Mouse (Mus musculus) limb, embryonic 10.5 days (tissue): ENCODE results near the gene Fam126a. TPM values are rescaled to one million over a fixed set of nuclear protein-coding genes. Genes with fewer than 3 reads are reported as not detected.

Experiments
- DNase-seq: peaks from one replicate; pipeline ENCODE4 v3.0.0-alpha.2; 2017; ENCODE audit warnings: low spot score
- H3K27ac ChIP-seq: fragments of 300-500 bp; sonication (generic); 2 replicates; pipeline ENCODE4 v1.5.1; 2016; ENCODE audit warnings: mild to moderate bottlenecking
- H3K27me3 ChIP-seq: fragments of 300-500 bp; sonication (generic); 2 replicates; pipeline ENCODE4 v1.6.1; 2016; ENCODE audit warnings: low read depth, mild to moderate bottlenecking; ENCODE audit not compliant: poor library complexity, severe bottlenecking
- H3K36me3 ChIP-seq: fragments of 300-500 bp; sonication (generic); 2 replicates; pipeline ENCODE4 v1.6.1; 2016; ENCODE audit warnings: mild to moderate bottlenecking, moderate library complexity
- H3K4me1 ChIP-seq: fragments of 300-500 bp; sonication (generic); 2 replicates; pipeline ENCODE4 v1.6.1; 2016
- H3K4me3 ChIP-seq: fragments of 300-500 bp; sonication (generic); 2 replicates; pipeline ENCODE4 v1.5.1; 2016; ENCODE audit warnings: mild to moderate bottlenecking, moderate library complexity
- H3K9me3 ChIP-seq: fragments of 300-500 bp; sonication (generic); replicated peaks from 2 replicates; pipeline ENCODE4 v1.6.1; 2016; ENCODE audit warnings: mild to moderate bottlenecking
- WGBS: fragments of 180-500 bp; shearing (Covaris S2); methylation state at CpG from one replicate; pipeline ENCODE4 v1.1.7; 2016; 5-methylcytosine and 5-hydroxymethylcytosine counted together
- polyA plus RNA-seq: library from polyadenylated mRNA; unstranded; fragments of >200 nt; fragmentation: Nextera tagmentation; extraction: Ambion mirVana; gene quantifications from 2 replicates; pipeline ENCODE4 v1.2.1, GENCODE M21; 2016

Fam126a gene
- polyA plus RNA-seq, 1 experiment from 2014 or later: 23.3 TPM

- Histone ChIP-seq H3K4me1 (no peaks in the 10 kb centered on the region), H3K27me3 (no peaks in the 10 kb centered on the region), H3K9me3 (no peaks in the 10 kb centered on the region), H3K4me3 (no peak overlapping the region), H3K36me3 (no peaks in the 10 kb centered on the region), H3K27ac (no peak overlapping the region)
- no peak for DNase-seq
- 87% methylated on average over 10 of the region's 10 CpGs for WGBS
These were observed 65.8 kb downstream of the Fam126a start for GRCm38 (mm10) chr5:23964599-23965165.

- WGBS: 91% methylated on average over 5 of the region's 5 CpGs
- no peaks in the 10 kb centered on the region for H3K9me3 ChIP-seq
- no peaks in the 10 kb centered on the region for H3K27me3 ChIP-seq
- no peaks in the 10 kb centered on the region for H3K4me1 ChIP-seq
- DNase-seq: no peak
- no peaks in the 10 kb centered on the region for H3K36me3 ChIP-seq
- H3K27ac ChIP-seq: no peak overlapping the region
- no peak overlapping the region for H3K4me3 ChIP-seq
These were observed 77.4 kb downstream of the Fam126a start for GRCm38 (mm10) chr5:23953047-23953446.

GRCm38 (mm10) chr5:23948071-23948470, 82.4 kb downstream of the Fam126a start:
- no peak overlapping the region for H3K4me3 ChIP-seq
- no peaks in the 10 kb centered on the region for H3K9me3 ChIP-seq
- H3K27ac ChIP-seq: no peak overlapping the region
- no peaks in the 10 kb centered on the region for H3K4me1 ChIP-seq
- 55% methylated on average over 3 of the region's 3 CpGs for WGBS
- DNase-seq: no peak
- no peaks in the 10 kb centered on the region for H3K36me3 ChIP-seq
- no peaks in the 10 kb centered on the region for H3K27me3 ChIP-seq

GRCm38 (mm10) chr5:23945056-23945455, 85.4 kb downstream of the Fam126a start:
- Histone ChIP-seq H3K4me1 (no peaks in the 10 kb centered on the region), H3K36me3 (no peaks in the 10 kb centered on the region), H3K27me3 (no peaks in the 10 kb centered on the region), H3K27ac (no peak overlapping the region), H3K9me3 (no peaks in the 10 kb centered on the region), H3K4me3 (no peak overlapping the region)
- no peak for DNase-seq
- WGBS: 2% methylated on average over 1 of the region's 1 CpGs

- Histone ChIP-seq H3K27me3 (no peaks in the 10 kb centered on the region), H3K4me3 (no peak overlapping the region), H3K4me1 (no peaks in the 10 kb centered on the region), H3K36me3 (no peaks in the 10 kb centered on the region), H3K9me3 (no peaks in the 10 kb centered on the region), H3K27ac (no peak overlapping the region)
- DNase-seq: no peak
- WGBS: 93% methylated on average over 2 of the region's 2 CpGs
These were observed 87.0 kb downstream of the Fam126a start for GRCm38 (mm10) chr5:23943534-23943933.

GRCm38 (mm10) chr5:23923481-23924165, 106.9 kb downstream of the Fam126a start:
- Histone ChIP-seq H3K27ac (no peak overlapping the region), H3K27me3 (no peaks in the 10 kb centered on the region), H3K4me1 (peaks cover 9% of the 10 kb centered on the region), H3K36me3 (no peaks in the 10 kb centered on the region), H3K9me3 (no peaks in the 10 kb centered on the region), H3K4me3 (no peak overlapping the region)
- no peak for DNase-seq
- WGBS: 87% methylated on average over 12 of the region's 12 CpGs

- Histone ChIP-seq H3K27me3 (no peaks in the 10 kb centered on the region), H3K36me3 (no peaks in the 10 kb centered on the region), H3K4me1 (peaks cover 9% of the 10 kb centered on the region), H3K4me3 (no peak overlapping the region), H3K27ac (no peak overlapping the region), H3K9me3 (no peaks in the 10 kb centered on the region)
- DNase-seq: no peak
- WGBS: 83% methylated on average over 12 of the region's 12 CpGs
These were observed 107.8 kb downstream of the Fam126a start for GRCm38 (mm10) chr5:23922516-23923291.

- H3K9me3 ChIP-seq: no peaks in the 10 kb centered on the region
- WGBS: 93% methylated on average over 1 of the region's 1 CpGs
- no peaks in the 10 kb centered on the region for H3K27me3 ChIP-seq
- H3K4me1 ChIP-seq: peaks cover 9% of the 10 kb centered on the region
- H3K27ac ChIP-seq: no peak overlapping the region
- no peak for DNase-seq
- no peak overlapping the region for H3K4me3 ChIP-seq
- H3K36me3 ChIP-seq: no peaks in the 10 kb centered on the region
These were observed 109.2 kb downstream of the Fam126a start for GRCm38 (mm10) chr5:23921316-23921715.

- H3K27me3 ChIP-seq: no peaks in the 10 kb centered on the region
- H3K36me3 ChIP-seq: no peaks in the 10 kb centered on the region
- no peak overlapping the region for H3K4me3 ChIP-seq
- DNase-seq: no peak
- WGBS: 74% methylated on average over 7 of the region's 7 CpGs
- H3K9me3 ChIP-seq: no peaks in the 10 kb centered on the region
- no peak overlapping the region for H3K27ac ChIP-seq
- peaks cover 9% of the 10 kb centered on the region for H3K4me1 ChIP-seq
These were observed 110.4 kb downstream of the Fam126a start for GRCm38 (mm10) chr5:23919892-23920731.

- H3K27ac ChIP-seq: no peak overlapping the region
- no peak overlapping the region for H3K4me3 ChIP-seq
- peaks cover 9% of the 10 kb centered on the region for H3K4me1 ChIP-seq
- H3K9me3 ChIP-seq: no peaks in the 10 kb centered on the region
- H3K27me3 ChIP-seq: no peaks in the 10 kb centered on the region
- DNase-seq: no peak
- WGBS: 86% methylated on average over 1 of the region's 1 CpGs
- H3K36me3 ChIP-seq: no peaks in the 10 kb centered on the region
These were observed 113.2 kb downstream of the Fam126a start for GRCm38 (mm10) chr5:23917301-23917700.

GRCm38 (mm10) chr5:23911556-23911955, 118.9 kb downstream of the Fam126a start:
- 0 out of 2 replicates have a peak, but pooled peaks cover 2% of the 10 kb centered on the region for H3K9me3 ChIP-seq
- H3K4me1 ChIP-seq: peaks cover 4% of the 10 kb centered on the region; the same call in 1 of the 2 replicates
- no peak overlapping the region for H3K4me3 ChIP-seq
- H3K36me3 ChIP-seq: no peaks in the 10 kb centered on the region
- no peaks in the 10 kb centered on the region for H3K27me3 ChIP-seq
- no peak overlapping the region for H3K27ac ChIP-seq
- DNase-seq: no peak
- 89% methylated on average over 1 of the region's 1 CpGs for WGBS

- WGBS: 93% methylated on average over 3 of the region's 3 CpGs
- H3K36me3 ChIP-seq: no peaks in the 10 kb centered on the region
- H3K27me3 ChIP-seq: no peaks in the 10 kb centered on the region
- no peak overlapping the region for H3K27ac ChIP-seq
- no peak for DNase-seq
- H3K9me3 ChIP-seq: 0 out of 2 replicates have a peak, but pooled peaks cover 2% of the 10 kb centered on the region
- no peak overlapping the region for H3K4me3 ChIP-seq
- H3K4me1 ChIP-seq: peaks cover 4% of the 10 kb centered on the region; the same call in 1 of the 2 replicates
These were observed 121.2 kb downstream of the Fam126a start for GRCm38 (mm10) chr5:23909256-23909655.
